Mouse (Mus musculus) stomach, embryonic 15.5 days (tissue): ENCODE results near the gene Abcc8. TPM values are rescaled to one million over a fixed set of nuclear protein-coding genes. Genes with fewer than 3 reads are reported as not detected.
"Not testable (repeated sequence)": the region's sequence is repeated elsewhere in the genome, so short reads cannot be mapped to it uniquely, and the experiment has no call there.

Experiments used
- ATAC-seq: fragments of 200-750 bp; cut with Nextera tagmentation; 2 replicates; pipeline ENCODE4 v1.8.0; 2017; ENCODE audit warnings: low read depth, moderate number of reproducible peaks, moderate TSS enrichment; ENCODE audit not compliant: insufficient read depth, low FRiP score
- H3K27ac ChIP-seq: fragments of 300-500 bp; sonication (generic); 2 replicates; pipeline ENCODE4 v1.5.1; 2015; ENCODE audit warnings: mild to moderate bottlenecking, inconsistent platforms
- H3K27me3 ChIP-seq: fragments of 300-500 bp; sonication (generic); replicated peaks from 2 replicates; pipeline ENCODE4 v1.6.1; 2015; ENCODE audit warnings: inconsistent platforms
- H3K36me3 ChIP-seq: fragments of 300-500 bp; sonication (generic); 2 replicates; pipeline ENCODE4 v1.6.1; 2015; ENCODE audit warnings: inconsistent platforms
- H3K4me1 ChIP-seq: fragments of 300-500 bp; sonication (generic); 2 replicates; pipeline ENCODE4 v1.6.1; 2015; ENCODE audit warnings: inconsistent platforms
- H3K4me2 ChIP-seq: fragments of 300-500 bp; sonication (generic); 2 replicates; pipeline ENCODE4 v1.6.1; 2015; ENCODE audit warnings: mild to moderate bottlenecking, inconsistent platforms
- H3K4me3 ChIP-seq: fragments of 300-500 bp; sonication (generic); replicated peaks from 2 replicates; pipeline ENCODE4 v1.5.1; 2015; ENCODE audit warnings: inconsistent platforms
- H3K9ac ChIP-seq: fragments of 300-500 bp; sonication (generic); 2 replicates; pipeline ENCODE4 v1.6.1; 2015; ENCODE audit warnings: inconsistent platforms
- H3K9me3 ChIP-seq: fragments of 300-500 bp; sonication (generic); 2 replicates; pipeline ENCODE4 v1.6.1; 2016; ENCODE audit warnings: inconsistent platforms
- WGBS: fragments of 180-500 bp; shearing (Covaris S2); methylation state at CpG from one replicate; pipeline ENCODE4 v1.1.7; 2015; 5-methylcytosine and 5-hydroxymethylcytosine counted together
- polyA plus RNA-seq: library from polyadenylated mRNA; unstranded; fragments of >200 nt; fragmentation: Nextera tagmentation; extraction: Ambion mirVana; gene quantifications from 2 replicates; pipeline ENCODE4 v1.2.1, GENCODE M21; 2015

Gene Abcc8
- polyA plus RNA-seq, 1 experiment from 2014 or later, result 11.1 TPM

DNA sequence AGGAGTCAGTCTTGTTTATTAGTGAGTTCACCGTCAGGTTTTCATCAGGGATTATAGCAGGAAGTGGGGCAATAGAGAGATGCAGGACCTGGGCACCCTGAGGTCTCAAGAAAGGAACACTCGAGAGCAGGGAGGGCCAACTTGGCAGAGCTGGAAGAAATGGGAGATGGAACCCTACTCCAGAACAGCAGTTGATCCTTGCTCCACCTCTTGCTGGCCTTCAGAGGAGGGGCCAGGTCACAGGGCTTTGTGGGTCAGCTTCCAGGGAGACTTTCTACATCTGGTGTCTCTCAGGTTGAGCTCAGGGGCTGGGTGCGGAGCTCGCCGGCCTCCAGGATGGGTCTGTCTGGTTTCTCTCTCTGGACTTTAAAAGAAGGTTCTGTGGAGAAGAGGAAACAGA lies 15.5 kb upstream of the Abcc8 start:
- Histone ChIP-seq H3K9me3 (no peaks in the 10 kb centered on the region), H3K4me3 (no peak overlapping the region), H3K27me3 (no peaks in the 10 kb centered on the region), H3K4me2 (no peak overlapping the region), H3K27ac (no peak overlapping the region), H3K36me3 (no peaks in the 10 kb centered on the region), H3K4me1 (no peaks in the 10 kb centered on the region), H3K9ac (no peak overlapping the region)
- no peak for ATAC-seq
- 85% methylated on average over 5 of the region's 5 CpGs for WGBS

DNA sequence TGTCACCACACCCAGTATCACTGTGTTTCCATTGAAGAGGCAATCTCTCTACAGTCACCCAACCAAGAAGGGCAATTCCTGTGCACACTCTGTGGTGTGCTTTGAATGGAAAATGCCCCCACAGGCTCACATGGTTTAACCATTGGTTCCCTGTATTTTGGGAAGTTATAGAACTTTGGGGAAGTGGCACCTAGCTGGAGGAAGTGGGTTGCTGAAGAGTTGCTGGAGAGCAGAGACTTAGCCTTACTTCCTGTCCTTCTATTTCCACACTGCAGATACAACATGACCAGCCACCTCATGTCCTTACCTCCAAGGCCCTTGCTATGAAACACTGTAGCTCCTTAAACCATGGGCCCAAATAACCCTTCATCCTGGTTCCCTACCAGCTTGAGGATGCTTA lies 4.4 kb upstream of the Abcc8 start:
- no peak overlapping the region for H3K27ac ChIP-seq
- H3K9me3 ChIP-seq, result no peaks in the 10 kb centered on the region
- peaks cover 17% of the 10 kb centered on the region for H3K27me3 ChIP-seq
- no peak overlapping the region for H3K4me2 ChIP-seq
- no peak overlapping the region for H3K9ac ChIP-seq
- H3K4me1 ChIP-seq, result peaks cover 4% of the 10 kb centered on the region; the same call in 1 of the 2 replicates
- H3K4me3 ChIP-seq, result no peak overlapping the region
- no peaks in the 10 kb centered on the region for H3K36me3 ChIP-seq
- ATAC-seq, result no peak

DNA sequence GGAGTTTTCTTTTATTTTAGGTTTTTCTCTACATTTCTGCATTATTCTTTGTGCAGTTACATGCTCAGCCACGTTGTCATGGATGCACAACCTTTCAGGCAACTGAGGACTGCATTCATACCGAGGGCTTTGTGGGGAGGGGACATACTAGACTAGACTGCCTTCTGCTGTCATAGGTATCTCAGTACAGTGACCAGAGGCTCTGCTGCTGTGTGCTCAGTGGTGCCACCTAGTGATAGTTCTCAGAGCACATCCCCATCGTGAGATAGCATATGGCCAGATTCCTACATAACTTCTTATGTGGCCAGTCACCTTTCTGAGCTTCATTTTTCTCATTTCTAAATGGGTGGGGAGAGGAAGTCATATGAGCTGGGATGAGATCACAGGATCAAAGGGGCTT lies 1.8 kb upstream of the Abcc8 start:
- H3K9me3 ChIP-seq, result no peaks in the 10 kb centered on the region
- H3K9ac ChIP-seq, result no peak overlapping the region
- H3K4me3 ChIP-seq, result no peak overlapping the region
- H3K36me3 ChIP-seq, result no peaks in the 10 kb centered on the region
- 6% methylated on average over 3 of the region's 3 CpGs for WGBS
- H3K27me3 ChIP-seq, result peaks cover 28% of the 10 kb centered on the region
- H3K4me2 ChIP-seq, result no peak overlapping the region
- H3K27ac ChIP-seq, result no peak overlapping the region
- H3K4me1 ChIP-seq, result peaks cover 4% of the 10 kb centered on the region; the same call in 1 of the 2 replicates
- peak; percentile 48; the same call in 1 of the 2 replicates for ATAC-seq

DNA sequence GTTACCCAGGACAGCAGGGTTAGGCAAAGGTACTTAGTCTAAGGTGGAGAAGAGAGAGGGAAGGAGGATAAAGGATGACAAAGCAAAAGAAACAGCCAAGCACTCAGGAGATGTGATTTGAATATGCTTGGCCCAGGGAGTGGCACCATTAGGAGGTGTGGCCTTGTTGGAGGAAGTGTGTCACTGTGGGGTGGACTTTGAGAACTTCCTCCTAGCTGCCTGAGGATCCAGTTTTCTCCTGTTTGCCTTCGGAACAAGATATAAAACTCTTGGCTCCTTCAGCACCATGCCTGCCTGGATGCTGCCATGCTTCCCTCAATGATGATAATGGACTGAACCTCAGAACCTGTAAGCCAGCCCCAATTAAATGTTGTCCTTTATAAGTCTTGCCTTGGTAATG lies 10.9 kb downstream of the Abcc8 start:
- H3K27me3 ChIP-seq, H3K4me1 ChIP-seq, H3K27ac ChIP-seq, H3K4me3 ChIP-seq, ATAC-seq, H3K4me2 ChIP-seq, H3K9me3 ChIP-seq, H3K36me3 ChIP-seq, H3K9ac ChIP-seq: not testable (repeated sequence)
- 73% methylated on average over 1 of the region's 1 CpGs for WGBS

DNA sequence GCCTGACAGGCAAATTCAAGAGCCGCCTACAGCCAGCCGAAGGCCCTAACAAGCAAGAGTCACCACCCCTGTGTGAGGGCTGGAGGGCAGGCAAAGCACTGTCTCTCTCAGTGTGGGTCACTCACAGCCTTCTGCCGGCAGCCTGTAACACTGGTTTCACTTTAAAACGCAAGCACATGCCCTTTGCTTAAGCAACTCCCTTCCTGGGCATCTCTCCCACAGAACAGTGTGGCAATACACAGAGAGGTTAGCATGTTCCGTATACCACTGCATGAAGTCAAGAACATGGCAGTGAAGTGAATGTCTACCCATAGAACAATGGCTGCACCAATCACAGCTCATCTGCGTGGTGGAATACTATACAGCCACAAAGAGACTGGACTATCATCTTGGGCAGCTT lies 11.4 kb downstream of the Abcc8 start:
- Histone ChIP-seq H3K36me3 (no peaks in the 10 kb centered on the region), H3K27me3 (no peaks in the 10 kb centered on the region), H3K4me2 (no peak overlapping the region), H3K4me1 (no peaks in the 10 kb centered on the region), H3K4me3 (no peak overlapping the region), H3K27ac (no peak overlapping the region), H3K9me3 (no peaks in the 10 kb centered on the region), H3K9ac (no peak overlapping the region)
- ATAC-seq, result no peak
- 90% methylated on average over 6 of the region's 6 CpGs for WGBS

DNA sequence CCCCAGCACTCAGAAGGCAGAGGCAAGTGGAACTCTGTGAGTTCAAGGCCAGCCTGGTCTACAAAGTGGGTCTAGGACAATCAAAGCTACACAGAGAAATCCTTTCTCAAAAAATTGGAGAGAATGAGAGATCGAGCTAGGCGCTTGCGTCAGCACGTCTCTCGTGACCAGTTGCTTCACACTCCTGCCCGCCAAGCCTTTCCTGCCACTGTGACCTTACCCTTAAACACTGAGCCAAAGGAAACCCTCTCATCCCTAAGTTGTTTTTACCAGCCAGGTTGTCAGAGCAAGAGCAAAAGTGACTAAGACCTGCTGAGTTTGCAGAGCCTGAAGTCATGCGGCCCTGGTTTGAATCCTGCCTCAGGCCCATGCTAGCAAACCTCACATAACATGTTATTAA lies 11.9 kb downstream of the Abcc8 start:
- ATAC-seq, result no peak
- H3K4me1 ChIP-seq, result no peaks in the 10 kb centered on the region
- H3K4me3 ChIP-seq, result no peak overlapping the region
- no peaks in the 10 kb centered on the region for H3K9me3 ChIP-seq
- no peak overlapping the region for H3K27ac ChIP-seq
- no peaks in the 10 kb centered on the region for H3K27me3 ChIP-seq
- WGBS, result 87% methylated on average over 7 of the region's 7 CpGs
- H3K9ac ChIP-seq, result no peak overlapping the region
- H3K4me2 ChIP-seq, result no peak overlapping the region
- H3K36me3 ChIP-seq, result no peaks in the 10 kb centered on the region

DNA sequence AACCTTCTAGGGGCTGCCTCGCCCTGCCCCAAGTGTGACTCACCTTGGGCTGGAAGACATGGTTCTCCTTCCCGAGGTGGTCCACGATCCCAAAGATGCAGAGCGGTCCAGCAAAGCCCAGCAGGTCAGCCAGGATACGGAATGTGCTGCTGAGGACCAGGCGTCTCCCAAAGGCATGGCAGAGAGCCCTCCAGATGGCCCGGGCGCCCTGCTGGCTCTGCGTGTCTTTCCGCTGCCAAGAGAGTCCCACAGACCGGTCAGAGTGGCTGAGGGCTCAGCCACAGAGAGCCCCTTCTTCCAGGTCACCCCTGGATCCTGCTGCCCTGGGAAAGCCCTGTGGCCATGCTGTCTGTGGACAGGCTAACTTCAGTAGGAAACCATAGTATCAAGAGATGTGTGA lies 14.0 kb downstream of the Abcc8 start:
- Histone ChIP-seq H3K4me1 (no peaks in the 10 kb centered on the region), H3K4me3 (no peak overlapping the region), H3K9me3 (no peaks in the 10 kb centered on the region), H3K9ac (no peak overlapping the region), H3K27ac (no peak overlapping the region), H3K27me3 (no peaks in the 10 kb centered on the region), H3K36me3 (no peaks in the 10 kb centered on the region), H3K4me2 (no peak overlapping the region)
- no peak for ATAC-seq
- 94% methylated on average over 11 of the region's 11 CpGs for WGBS

DNA sequence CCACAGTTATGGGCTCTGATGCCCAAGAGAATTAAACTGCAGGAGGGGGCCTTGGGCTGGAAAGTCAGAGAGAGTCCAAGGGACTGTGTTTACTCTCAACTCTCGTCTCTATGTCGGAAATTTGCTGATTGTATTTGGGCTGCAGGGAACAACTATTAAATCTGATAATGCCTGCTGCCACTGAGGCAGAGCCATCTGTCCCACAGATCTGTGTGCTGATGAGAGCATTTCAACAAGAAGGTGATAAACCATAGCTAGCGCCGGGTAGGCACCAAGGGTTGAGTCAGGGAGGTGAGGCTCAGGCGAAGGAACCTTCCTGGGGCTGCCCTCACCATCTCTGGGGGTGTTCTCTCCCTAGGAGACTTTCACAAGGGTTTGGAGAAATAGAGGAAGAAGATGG lies 17.1 kb downstream of the Abcc8 start:
- Histone ChIP-seq H3K27me3 (no peaks in the 10 kb centered on the region), H3K9me3 (no peaks in the 10 kb centered on the region), H3K36me3 (no peaks in the 10 kb centered on the region), H3K4me3 (no peak overlapping the region), H3K27ac (no peak overlapping the region), H3K9ac (no peak overlapping the region), H3K4me1 (no peaks in the 10 kb centered on the region), H3K4me2 (no peak overlapping the region)
- 76% methylated on average over 5 of the region's 5 CpGs for WGBS
- no peak for ATAC-seq

DNA sequence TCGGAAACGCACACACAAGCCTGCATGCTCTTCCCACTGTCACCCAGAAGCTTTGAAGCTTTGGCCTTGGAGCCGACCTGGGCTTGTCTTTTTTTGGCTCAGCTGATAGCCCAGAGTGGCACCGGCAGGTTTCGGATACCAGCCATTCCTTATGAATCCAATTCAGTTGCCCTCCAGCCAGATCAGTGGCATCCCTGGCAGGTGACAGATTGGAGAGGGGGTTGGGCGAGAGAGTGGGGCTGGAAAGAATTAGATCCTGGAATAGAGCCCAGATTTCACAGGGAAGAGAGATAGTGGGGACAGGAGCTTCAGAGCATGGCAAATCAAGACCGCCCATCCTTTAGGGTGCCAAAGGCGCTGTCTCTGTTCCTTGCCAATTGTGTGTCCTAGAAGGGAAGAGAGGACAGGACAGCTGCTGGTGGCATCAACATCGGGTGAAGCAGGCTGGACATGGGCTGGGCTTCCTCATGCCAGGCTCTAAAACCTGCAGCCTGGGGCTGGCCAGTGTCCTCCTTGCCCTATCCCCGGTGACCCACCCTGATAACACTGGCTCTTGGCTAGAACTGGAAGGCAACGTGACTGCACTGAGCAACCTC lies 17.6 kb downstream of the Abcc8 start:
- H3K9me3 ChIP-seq, result no peaks in the 10 kb centered on the region
- H3K27me3 ChIP-seq, result no peaks in the 10 kb centered on the region
- H3K9ac ChIP-seq, result no peak overlapping the region
- H3K4me3 ChIP-seq, result no peak overlapping the region
- no peak overlapping the region for H3K4me2 ChIP-seq
- H3K4me1 ChIP-seq, result no peaks in the 10 kb centered on the region
- H3K36me3 ChIP-seq, result no peaks in the 10 kb centered on the region
- H3K27ac ChIP-seq, result no peak overlapping the region
- WGBS, result 72% methylated on average over 11 of the region's 11 CpGs
- no peak for ATAC-seq

DNA sequence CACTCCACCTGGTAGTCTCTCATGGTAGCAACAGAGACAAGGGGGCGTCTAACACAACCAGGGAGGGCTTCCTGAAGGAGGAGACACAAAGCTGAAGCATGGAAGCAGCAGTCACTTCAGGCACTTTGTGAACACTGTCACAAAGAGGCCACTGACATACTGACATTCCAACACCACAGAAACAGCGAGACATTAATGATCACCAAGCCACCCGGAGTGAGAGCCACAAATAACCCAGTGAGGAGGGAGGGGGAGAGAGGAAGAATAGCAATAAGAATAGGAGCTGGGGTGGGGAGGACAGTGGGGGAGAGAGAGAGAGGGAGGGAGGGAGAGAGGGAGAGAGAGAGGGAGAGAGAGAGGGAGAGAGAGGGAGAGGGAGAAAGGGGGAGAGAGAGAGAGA lies 18.2 kb downstream of the Abcc8 start:
- H3K9me3 ChIP-seq, result no peaks in the 10 kb centered on the region
- H3K4me2 ChIP-seq, result no peak overlapping the region
- H3K27ac ChIP-seq, result no peak overlapping the region
- no peak overlapping the region for H3K4me3 ChIP-seq
- no peaks in the 10 kb centered on the region for H3K4me1 ChIP-seq
- no peaks in the 10 kb centered on the region for H3K27me3 ChIP-seq
- no peak for ATAC-seq
- H3K9ac ChIP-seq, result no peak overlapping the region
- 49% methylated on average over 3 of the region's 3 CpGs for WGBS
- no peaks in the 10 kb centered on the region for H3K36me3 ChIP-seq

DNA sequence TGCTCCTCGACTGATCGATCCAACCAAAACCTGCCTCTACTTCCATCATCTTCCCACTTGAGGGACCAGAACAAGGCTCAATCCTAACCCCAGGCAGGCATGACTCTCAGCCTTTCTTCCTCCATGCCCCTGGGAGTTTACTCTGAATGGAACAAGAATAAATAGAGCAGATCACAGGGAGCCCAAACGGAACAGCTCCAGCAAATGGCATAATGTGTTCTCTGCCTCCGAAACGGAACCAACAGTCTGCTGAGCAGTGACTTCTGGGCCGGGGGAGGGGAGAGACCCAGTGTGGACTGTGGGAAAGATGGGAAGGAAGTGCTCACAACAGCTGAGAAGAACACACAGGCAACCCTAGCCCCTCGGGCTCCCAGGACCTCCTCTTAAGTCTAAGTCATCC lies 22.1 kb downstream of the Abcc8 start:
- no peaks in the 10 kb centered on the region for H3K9me3 ChIP-seq
- H3K9ac ChIP-seq, result no peak overlapping the region
- H3K36me3 ChIP-seq, result no peaks in the 10 kb centered on the region
- WGBS, result 63% methylated on average over 7 of the region's 7 CpGs
- H3K27ac ChIP-seq, result no peak overlapping the region
- no peaks in the 10 kb centered on the region for H3K27me3 ChIP-seq
- no peak for ATAC-seq
- H3K4me1 ChIP-seq, result no peaks in the 10 kb centered on the region
- no peak overlapping the region for H3K4me2 ChIP-seq
- no peak overlapping the region for H3K4me3 ChIP-seq

DNA sequence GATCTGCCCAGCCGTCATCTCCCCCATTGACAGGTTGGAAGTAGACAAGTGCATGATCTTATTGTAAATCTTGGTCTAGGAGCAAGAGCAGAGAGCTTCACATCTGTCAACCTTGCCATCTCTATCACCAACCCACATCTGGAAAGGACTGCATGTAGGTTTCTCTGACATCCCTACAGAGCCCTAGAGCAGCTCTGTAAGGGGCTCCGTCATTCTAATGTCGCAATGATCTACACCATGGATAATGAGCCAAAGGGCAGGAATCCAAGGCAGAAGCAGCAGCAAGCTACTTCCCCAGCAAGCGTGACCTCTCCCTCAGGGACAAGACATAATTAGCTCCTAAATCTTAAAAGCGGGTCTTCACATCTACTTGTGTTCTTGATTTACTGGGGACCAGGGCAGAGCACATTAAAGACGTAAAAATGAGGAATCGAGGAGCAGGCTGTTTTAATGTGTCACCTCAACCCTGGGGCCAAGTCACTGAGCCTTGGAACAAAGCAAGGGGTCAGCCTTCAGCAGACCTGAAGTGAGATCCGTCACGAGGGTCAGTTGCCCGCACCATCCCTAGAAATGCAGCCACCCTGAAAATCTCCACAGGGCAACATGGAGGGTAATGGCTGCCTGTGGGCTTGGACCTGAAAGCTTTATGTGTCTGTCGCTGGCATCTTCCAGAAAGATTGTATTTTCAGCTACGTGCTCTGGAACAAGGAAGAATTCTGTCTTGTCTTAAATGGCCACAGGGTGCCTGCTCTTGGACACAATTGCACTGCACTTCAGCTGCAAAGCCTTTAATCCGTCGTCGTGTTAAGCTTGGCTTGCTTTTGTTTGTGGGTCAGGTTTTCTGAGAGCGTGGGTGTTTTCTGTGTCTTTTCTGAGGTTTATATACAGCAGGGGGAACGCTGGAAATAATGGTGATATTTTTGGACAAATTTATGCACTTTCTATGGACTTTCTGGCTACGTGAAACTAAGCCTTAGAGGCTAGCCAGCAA lies 25.0 kb downstream of the Abcc8 start:
- Histone ChIP-seq H3K4me3 (no peak overlapping the region), H3K27me3 (no peaks in the 10 kb centered on the region), H3K4me1 (no peaks in the 10 kb centered on the region), H3K9me3 (no peaks in the 10 kb centered on the region), H3K36me3 (no peaks in the 10 kb centered on the region), H3K4me2 (no peak overlapping the region), H3K9ac (no peak overlapping the region), H3K27ac (no peak overlapping the region)
- no peak for ATAC-seq
- WGBS, result 73% methylated on average over 18 of the region's 18 CpGs
